Mouse (Mus musculus) adipocyte (in vitro differentiated cells): Measurements from ENCODE around the gene Ephb2.
A peak's percentile ranks its signal among the peaks of the same experiment; 100 is the strongest.

Experiments
- DNase-seq: peaks from one replicate; pipeline ENCODE4 v3.0.0-alpha.2; 2016; ENCODE audit warnings: low spot score

The Ephb2 gene

GRCm38 (mm10) chr4:136836387-136836931, 671 bp upstream of the Ephb2 start:
- no peak for DNase-seq

GRCm38 (mm10) chr4:136834815-136835620, 770 bp downstream of the Ephb2 start:
- no peak for DNase-seq

GRCm38 (mm10) chr4:136834439-136834814, 1.4 kb downstream of the Ephb2 start:
- peak; percentile 24 for DNase-seq

- peak; percentile 26 for DNase-seq
Measured at GRCm38 (mm10) chr4:136833619-136834351, 2.0 kb downstream of the Ephb2 start.

GRCm38 (mm10) chr4:136832559-136833232, 3.1 kb downstream of the Ephb2 start:
- DNase-seq = no peak

- no peak for DNase-seq
Measured at GRCm38 (mm10) chr4:136830272-136830823, 5.4 kb downstream of the Ephb2 start.

- no peak for DNase-seq
Measured at GRCm38 (mm10) chr4:136829837-136830236, 6.0 kb downstream of the Ephb2 start.

GRCm38 (mm10) chr4:136828664-136829569, 6.9 kb downstream of the Ephb2 start:
- DNase-seq = peak; percentile 25

- no peak for DNase-seq
Measured at GRCm38 (mm10) chr4:136824935-136825552, 10.7 kb downstream of the Ephb2 start.

- no peak for DNase-seq
Measured at GRCm38 (mm10) chr4:136820069-136820522, 15.7 kb downstream of the Ephb2 start.

- DNase-seq = no peak
Measured at GRCm38 (mm10) chr4:136816701-136817100, 19.1 kb downstream of the Ephb2 start.

- peak; percentile 59 for DNase-seq
Measured at GRCm38 (mm10) chr4:136815364-136815763, 20.4 kb downstream of the Ephb2 start.

- no peak for DNase-seq
Measured at GRCm38 (mm10) chr4:136812543-136812942, 23.2 kb downstream of the Ephb2 start.

- no peak for DNase-seq
Measured at GRCm38 (mm10) chr4:136811596-136811995, 24.2 kb downstream of the Ephb2 start.

GRCm38 (mm10) chr4:136808478-136808877, 27.3 kb downstream of the Ephb2 start:
- DNase-seq = peak; percentile 46

GRCm38 (mm10) chr4:136807448-136808009, 28.3 kb downstream of the Ephb2 start:
- DNase-seq = no peak

GRCm38 (mm10) chr4:136806254-136806653, 29.5 kb downstream of the Ephb2 start:
- no peak for DNase-seq

- DNase-seq = no peak
Measured at GRCm38 (mm10) chr4:136804343-136804742, 31.4 kb downstream of the Ephb2 start.

GRCm38 (mm10) chr4:136802446-136802845, 33.3 kb downstream of the Ephb2 start:
- no peak for DNase-seq

GRCm38 (mm10) chr4:136801944-136802343, 33.8 kb downstream of the Ephb2 start:
- no peak for DNase-seq
